Mouse (Mus musculus): ENCODE results near the gene Odf3b.

DNA sequence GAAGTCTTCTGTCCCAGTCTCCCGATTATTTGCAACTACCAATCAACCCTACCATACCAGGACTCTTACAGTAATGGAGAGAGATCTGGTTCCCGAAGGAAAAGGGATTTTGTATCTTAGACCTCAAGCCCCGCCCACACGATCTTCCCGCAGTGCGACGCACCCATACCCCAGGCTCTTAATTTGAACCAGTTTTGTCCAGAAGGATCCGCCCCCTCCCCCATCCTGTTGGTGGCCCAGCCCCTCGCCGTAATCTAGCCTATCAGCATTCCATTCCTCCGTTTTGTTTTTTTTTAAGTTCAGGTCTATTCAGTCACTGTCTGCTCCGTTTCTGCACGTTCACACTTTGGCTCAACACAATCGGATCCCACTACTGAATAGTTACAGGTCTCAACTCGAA is 22.7 kb downstream of the Odf3b start:
- TF ChIP-seq MXI1 (IDR thresholded peaks at IDR 0.05; ENCODE audit: low read depth, low read length), result peak; percentile 42; the same call in 1 of the 2 replicates
- no peak for TF ChIP-seq GABPA (IDR thresholded peaks at IDR 0.05; ENCODE audit: insufficient replicate concordance, low read depth, low read length)

Data from CH12.LX (cell line).